Mouse (Mus musculus): ENCODE measurements at regions not wholly inside any gene's neighbourhood (a gene's known extent, or its start where the extent isn't known, plus 50 kb on each side); places are given as distances from the start of the nearest gene placed in this dataset.

DNA sequence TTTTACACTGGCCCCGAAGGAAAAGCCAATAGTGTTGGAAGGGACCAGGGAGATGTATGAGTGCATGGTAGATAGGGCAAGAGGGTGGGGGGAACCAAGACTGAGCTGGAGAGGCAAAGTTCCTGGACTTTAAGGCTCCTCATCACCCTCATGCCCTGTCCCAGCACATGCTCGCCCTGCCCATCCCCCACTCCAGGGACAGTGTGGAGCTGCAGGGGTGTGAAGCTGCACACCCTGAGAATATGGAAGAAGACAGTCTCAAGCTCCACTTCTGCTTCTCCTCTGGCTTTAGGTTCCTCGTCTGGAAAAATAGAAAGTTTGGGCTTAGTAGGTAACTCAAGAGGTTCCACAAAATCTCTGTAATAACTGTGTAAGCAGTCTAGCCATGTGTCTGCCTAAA lies 215.8 kb downstream of the Ly86 start:
- Histone ChIP-seq H3K4me2 (ENCODE audit: low read depth, low read length) (no peak overlapping the region), H3K4me1 (ENCODE audit: insufficient read depth, low read length) (peaks cover 6% of the 10 kb centered on the region), H3K27me3 (ENCODE audit: insufficient read depth, low read length) (no peaks in the 10 kb centered on the region), H3K9me3 (ENCODE audit: low read length) (no peaks in the 10 kb centered on the region), H3K27ac (no peak overlapping the region), H3K4me3 (ENCODE audit: low read length) (no peak overlapping the region), H3K36me3 (ENCODE audit: insufficient read depth, low read length) (no peaks in the 10 kb centered on the region), H3K9ac (replicated peaks; ENCODE audit: low read length) (no peak overlapping the region)
- ATAC-seq = no peak
- DNase-seq (ENCODE audit: low spot score) = no peak
- no peak for TF ChIP-seq CTCF (IDR thresholded peaks at IDR 0.05; ENCODE audit: low read depth)
- WGBS = 53% methylated on average over 3 of the region's 3 CpGs

DNA sequence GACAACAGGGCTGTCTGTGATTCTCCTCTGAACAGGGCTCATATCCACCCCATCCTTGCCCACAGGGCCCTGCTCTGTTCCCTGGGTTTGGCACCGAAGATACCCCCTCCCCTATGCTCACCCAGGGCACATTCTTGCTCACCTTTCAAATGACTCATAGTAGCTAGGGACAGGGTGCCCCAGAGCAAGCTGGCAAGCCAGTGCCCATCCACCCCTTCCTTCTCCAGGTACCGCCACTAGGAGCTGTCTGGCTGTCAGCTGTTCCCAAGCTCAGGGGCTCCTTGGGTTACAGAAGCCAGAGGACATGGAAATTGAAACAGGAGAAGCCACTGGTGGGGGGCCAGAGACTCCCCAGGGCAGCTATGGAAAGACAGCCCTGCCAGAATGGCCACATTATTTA lies 216.4 kb downstream of the Ly86 start:
- Histone ChIP-seq H3K4me3 (ENCODE audit: low read length) (no peak overlapping the region), H3K4me2 (ENCODE audit: low read depth, low read length) (no peak overlapping the region), H3K27me3 (ENCODE audit: insufficient read depth, low read length) (no peaks in the 10 kb centered on the region), H3K4me1 (ENCODE audit: insufficient read depth, low read length) (peaks cover 6% of the 10 kb centered on the region), H3K9ac (replicated peaks; ENCODE audit: low read length) (no peak overlapping the region), H3K9me3 (ENCODE audit: low read length) (no peaks in the 10 kb centered on the region), H3K27ac (no peak overlapping the region), H3K36me3 (ENCODE audit: insufficient read depth, low read length) (no peaks in the 10 kb centered on the region)
- WGBS = 56% methylated on average over 2 of the region's 2 CpGs
- no peak; the same call in 1 of the 2 replicates for TF ChIP-seq CTCF (IDR thresholded peaks at IDR 0.05; ENCODE audit: low read depth)
- ATAC-seq (no peak), DNase-seq (ENCODE audit: low spot score) (no peak)

DNA sequence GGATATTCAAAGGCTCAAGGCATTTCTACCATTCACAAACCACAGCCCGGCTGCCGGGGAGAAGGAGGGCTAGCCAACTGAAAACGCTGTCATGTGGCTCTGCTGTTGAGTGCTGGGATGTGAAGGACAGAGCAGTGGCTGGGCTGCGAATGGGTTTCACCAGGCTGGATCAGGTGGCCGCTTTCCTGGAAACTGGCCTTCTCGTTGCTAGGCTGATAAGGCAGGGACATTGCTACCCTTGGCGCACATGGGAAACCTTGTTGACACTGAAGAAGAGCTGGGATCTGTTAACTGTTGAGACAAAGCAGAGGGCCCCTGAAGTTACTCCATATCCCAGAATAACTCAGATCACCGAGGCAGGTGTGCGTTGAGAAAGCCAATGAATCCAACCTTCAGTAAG lies 216.1 kb upstream of the Rreb1 start:
- ATAC-seq = no peak
- Histone ChIP-seq H3K9ac (replicated peaks; ENCODE audit: low read length) (no peak overlapping the region), H3K27me3 (ENCODE audit: insufficient read depth, low read length) (no peaks in the 10 kb centered on the region), H3K4me1 (ENCODE audit: insufficient read depth, low read length) (peaks cover 6% of the 10 kb centered on the region), H3K36me3 (ENCODE audit: insufficient read depth, low read length) (no peaks in the 10 kb centered on the region), H3K9me3 (ENCODE audit: low read length) (no peaks in the 10 kb centered on the region), H3K4me3 (ENCODE audit: low read length) (no peak overlapping the region), H3K4me2 (ENCODE audit: low read depth, low read length) (no peak overlapping the region), H3K27ac (no peak overlapping the region)
- no peak for DNase-seq (ENCODE audit: low spot score)
- no peak for TF ChIP-seq CTCF (IDR thresholded peaks at IDR 0.05; ENCODE audit: low read depth)
- 55% methylated on average over 9 of the region's 9 CpGs for WGBS

DNA sequence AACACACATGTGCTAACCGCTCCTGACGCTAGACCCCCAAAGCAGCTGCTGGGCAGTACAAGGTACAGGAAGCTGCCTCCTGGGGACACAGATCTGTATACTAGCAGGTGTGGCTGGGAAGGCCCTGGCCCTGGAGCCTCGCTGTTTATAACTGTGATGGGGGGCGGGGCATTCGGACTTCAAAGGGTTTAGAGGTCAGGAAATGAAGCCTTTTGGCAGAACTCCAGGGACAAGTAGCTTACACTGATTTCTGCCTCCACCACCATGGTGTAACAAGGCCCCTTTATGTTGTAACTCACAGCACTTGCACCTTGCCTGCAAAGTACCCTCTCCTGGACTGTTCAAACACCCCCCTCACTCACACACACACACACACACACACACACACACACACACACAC lies 215.5 kb upstream of the Rreb1 start:
- Histone ChIP-seq H3K9me3 (ENCODE audit: low read length) (no peaks in the 10 kb centered on the region), H3K4me3 (ENCODE audit: low read length) (no peak overlapping the region), H3K4me2 (ENCODE audit: low read depth, low read length) (no peak overlapping the region), H3K9ac (replicated peaks; ENCODE audit: low read length) (no peak overlapping the region), H3K27ac (no peak overlapping the region), H3K36me3 (ENCODE audit: insufficient read depth, low read length) (no peaks in the 10 kb centered on the region), H3K4me1 (ENCODE audit: insufficient read depth, low read length) (peaks cover 6% of the 10 kb centered on the region), H3K27me3 (ENCODE audit: insufficient read depth, low read length) (no peaks in the 10 kb centered on the region)
- 31% methylated on average over 5 of the region's 5 CpGs for WGBS
- ATAC-seq (no peak), DNase-seq (ENCODE audit: low spot score) (peak; percentile 17)
- no peak for TF ChIP-seq CTCF (IDR thresholded peaks at IDR 0.05; ENCODE audit: low read depth)

DNA sequence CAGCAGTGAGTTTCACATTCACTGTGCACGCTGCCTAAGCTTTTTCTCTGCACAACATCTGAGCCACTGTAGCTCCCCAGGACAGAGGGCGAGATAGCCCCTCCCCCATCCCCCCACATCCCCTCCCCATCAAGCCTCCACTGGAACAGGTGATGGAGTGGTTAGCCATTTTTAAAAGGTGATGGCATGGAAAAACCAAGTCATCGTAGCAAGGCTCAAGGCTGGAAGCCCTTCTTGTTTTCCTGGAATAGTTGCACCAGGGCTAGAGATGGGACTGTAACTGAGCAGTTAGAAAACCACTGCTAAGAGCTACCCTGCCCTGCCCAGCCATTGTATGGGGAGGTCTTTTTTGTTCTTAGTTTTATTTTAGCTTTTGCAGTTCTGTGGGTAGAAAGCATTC lies 209.1 kb upstream of the Rreb1 start:
- H3K36me3 ChIP-seq (ENCODE audit: insufficient read depth, low read length) = no peaks in the 10 kb centered on the region
- DNase-seq (ENCODE audit: low spot score) (no peak), ATAC-seq (no peak)
- H3K4me1 ChIP-seq (ENCODE audit: insufficient read depth, low read length) = no peaks in the 10 kb centered on the region
- H3K27ac ChIP-seq = no peak overlapping the region
- no peaks in the 10 kb centered on the region for H3K27me3 ChIP-seq (ENCODE audit: insufficient read depth, low read length)
- H3K4me3 ChIP-seq (ENCODE audit: low read length) = no peak overlapping the region
- no peak overlapping the region for H3K4me2 ChIP-seq (ENCODE audit: low read depth, low read length)
- 66% methylated on average over 3 of the region's 3 CpGs for WGBS
- no peaks in the 10 kb centered on the region for H3K9me3 ChIP-seq (ENCODE audit: low read length)
- TF ChIP-seq CTCF (IDR thresholded peaks at IDR 0.05; ENCODE audit: low read depth) = no peak
- no peak overlapping the region for H3K9ac ChIP-seq (replicated peaks; ENCODE audit: low read length)

DNA sequence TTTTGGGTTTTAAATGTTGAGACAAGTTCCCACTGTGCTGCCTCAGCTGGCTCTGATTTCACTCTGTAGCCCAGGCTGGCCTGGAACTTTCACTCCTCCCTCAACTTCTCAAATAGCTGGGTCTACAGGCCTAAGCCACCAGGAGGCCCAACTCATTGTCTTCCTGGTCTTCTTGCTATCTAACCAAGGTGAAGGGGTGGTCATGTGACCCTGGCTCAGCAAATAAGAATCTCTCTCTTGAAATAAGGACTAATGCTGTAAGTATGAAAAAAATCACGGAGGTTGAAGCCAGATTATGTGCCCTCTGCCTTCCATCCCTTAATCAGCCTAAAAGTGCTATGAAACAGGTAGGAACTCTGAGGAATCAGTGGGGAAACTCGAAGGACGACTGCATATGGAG lies 208.7 kb upstream of the Rreb1 start:
- H3K27ac ChIP-seq = no peak overlapping the region
- H3K4me1 ChIP-seq (ENCODE audit: insufficient read depth, low read length) = no peaks in the 10 kb centered on the region
- no peak overlapping the region for H3K4me3 ChIP-seq (ENCODE audit: low read length)
- no peak for TF ChIP-seq CTCF (IDR thresholded peaks at IDR 0.05; ENCODE audit: low read depth)
- no peak overlapping the region for H3K9ac ChIP-seq (replicated peaks; ENCODE audit: low read length)
- no peak for ATAC-seq
- H3K36me3 ChIP-seq (ENCODE audit: insufficient read depth, low read length) = no peaks in the 10 kb centered on the region
- H3K9me3 ChIP-seq (ENCODE audit: low read length) = no peaks in the 10 kb centered on the region
- no peak overlapping the region for H3K4me2 ChIP-seq (ENCODE audit: low read depth, low read length)
- no peaks in the 10 kb centered on the region for H3K27me3 ChIP-seq (ENCODE audit: insufficient read depth, low read length)
- 94% methylated on average over 3 of the region's 3 CpGs for WGBS
- no peak for DNase-seq (ENCODE audit: low spot score)

DNA sequence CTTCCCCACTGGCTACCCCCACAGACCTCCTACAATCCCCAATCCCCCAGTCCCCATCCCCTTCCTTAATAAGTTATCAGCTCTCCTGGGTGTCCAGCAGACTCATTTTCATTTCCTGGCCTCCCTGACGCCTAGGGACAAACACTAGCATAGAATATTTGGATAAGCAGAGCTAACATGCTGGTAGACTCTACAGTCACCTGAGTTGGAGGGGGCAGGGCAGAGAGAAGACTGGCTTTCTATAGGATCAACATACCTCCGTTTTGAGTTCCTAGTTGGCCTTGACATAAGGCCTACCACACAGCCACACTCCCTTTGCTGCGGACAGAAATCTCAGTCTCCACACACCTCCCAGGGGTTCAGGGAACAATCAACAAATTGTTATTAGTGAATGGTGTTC lies 205.2 kb upstream of the Rreb1 start:
- no peak overlapping the region for H3K27ac ChIP-seq
- no peak for TF ChIP-seq CTCF (IDR thresholded peaks at IDR 0.05; ENCODE audit: low read depth)
- no peaks in the 10 kb centered on the region for H3K4me1 ChIP-seq (ENCODE audit: insufficient read depth, low read length)
- no peaks in the 10 kb centered on the region for H3K9me3 ChIP-seq (ENCODE audit: low read length)
- WGBS = 54% methylated on average over 3 of the region's 3 CpGs
- H3K9ac ChIP-seq (replicated peaks; ENCODE audit: low read length) = no peak overlapping the region
- H3K27me3 ChIP-seq (ENCODE audit: insufficient read depth, low read length) = no peaks in the 10 kb centered on the region
- H3K36me3 ChIP-seq (ENCODE audit: insufficient read depth, low read length) = no peaks in the 10 kb centered on the region
- no peak overlapping the region for H3K4me3 ChIP-seq (ENCODE audit: low read length)
- no peak overlapping the region for H3K4me2 ChIP-seq (ENCODE audit: low read depth, low read length)
- ATAC-seq (no peak), DNase-seq (ENCODE audit: low spot score) (no peak)

All from hindbrain, postnatal 0 days (tissue).